Mouse (Mus musculus): ENCODE measurements around the gene Sap18. TPM values are rescaled to one million over a fixed set of nuclear protein-coding genes. Genes with fewer than 3 reads are reported as not detected.
"Not testable (repeated sequence)": the region's sequence is repeated elsewhere in the genome, so short reads cannot be mapped to it uniquely, and the experiment has no call there.

Gene Sap18
- polyA plus RNA-seq, 1 experiment, result 111 TPM

GRCm38 (mm10) chr14:57850330-57850729 lies 52.4 kb downstream of the Sap18 start:
- H3K4me3 ChIP-seq (ENCODE audit: insufficient read depth, poor library complexity, severe bottlenecking), result no peak overlapping the region
- H3K36me3 ChIP-seq (ENCODE audit: control insufficient read depth, insufficient read depth), result peaks cover 4% of the 10 kb centered on the region
- no peaks in the 10 kb centered on the region for H3K79me3 ChIP-seq (ENCODE audit: low read depth)
- no peak for TF ChIP-seq FOSL1 (IDR thresholded peaks at IDR 0.05; ENCODE audit: insufficient read depth, low read length, poor library complexity, severe bottlenecking)
- TF ChIP-seq USF1 (IDR thresholded peaks at IDR 0.05; ENCODE audit: low read depth), result no peak
- no peak for TF ChIP-seq MYOD1 (IDR thresholded peaks at IDR 0.05; ENCODE audit: control insufficient read depth, insufficient read length, low read depth)
- no peak for TF ChIP-seq CEBPB (IDR thresholded peaks at IDR 0.05; ENCODE audit: low read depth)
- no peak for TF ChIP-seq CTCF (IDR thresholded peaks at IDR 0.05; ENCODE audit: control insufficient read depth, insufficient read depth, insufficient read length)
- no peak for TF ChIP-seq MYOG (IDR thresholded peaks at IDR 0.05; ENCODE audit: control insufficient read depth, extremely low read depth, insufficient read length)
- H3K27me3 ChIP-seq (ENCODE audit: control insufficient read depth, insufficient read depth, insufficient read length), result no peaks in the 10 kb centered on the region
- no peak overlapping the region for H3ac ChIP-seq (ENCODE audit: control insufficient read depth, insufficient read length, low read depth)
- no peaks in the 10 kb centered on the region for H3K79me2 ChIP-seq (ENCODE audit: control insufficient read depth, insufficient read depth)

GRCm38 (mm10) chr14:57852961-57853360 lies 55.0 kb downstream of the Sap18 start:
- no peak overlapping the region for H3ac ChIP-seq (ENCODE audit: control insufficient read depth, insufficient read length, low read depth)

GRCm38 (mm10) chr14:57856037-57856436 lies 58.1 kb downstream of the Sap18 start:
- not testable (repeated sequence) for H3K4me3 ChIP-seq (ENCODE audit: insufficient read depth, poor library complexity, severe bottlenecking); H3K79me3 ChIP-seq (ENCODE audit: low read depth); H3K79me2 ChIP-seq (ENCODE audit: control insufficient read depth, insufficient read depth); H3K27me3 ChIP-seq (ENCODE audit: control insufficient read depth, insufficient read depth, insufficient read length); H3ac ChIP-seq (ENCODE audit: control insufficient read depth, insufficient read length, low read depth)
- H3K36me3 ChIP-seq (ENCODE audit: control insufficient read depth, insufficient read depth), result peaks cover 12% of the 10 kb centered on the region

More at GRCm38 (mm10) chr14:57852961-57853360, 55.0 kb downstream of the Sap18 start:
- TF ChIP-seq CTCF (IDR thresholded peaks at IDR 0.05; ENCODE audit: control insufficient read depth, insufficient read depth, insufficient read length) (no peak), MYOG (IDR thresholded peaks at IDR 0.05; ENCODE audit: control insufficient read depth, extremely low read depth, insufficient read length) (no peak), MAX (IDR thresholded peaks at IDR 0.05) (no peak), FOSL1 (IDR thresholded peaks at IDR 0.05; ENCODE audit: insufficient read depth, low read length, poor library complexity, severe bottlenecking) (no peak), CEBPB (IDR thresholded peaks at IDR 0.05; ENCODE audit: low read depth) (no peak), USF1 (IDR thresholded peaks at IDR 0.05; ENCODE audit: low read depth) (no peak), MYOD1 (IDR thresholded peaks at IDR 0.05; ENCODE audit: control insufficient read depth, insufficient read length, low read depth) (no peak)
- no peaks in the 10 kb centered on the region for H3K27me3 ChIP-seq (ENCODE audit: control insufficient read depth, insufficient read depth, insufficient read length)
- H3K36me3 ChIP-seq (ENCODE audit: control insufficient read depth, insufficient read depth), result peaks cover 12% of the 10 kb centered on the region
- H3K79me3 ChIP-seq (ENCODE audit: low read depth), result no peaks in the 10 kb centered on the region
- no peak overlapping the region for H3K4me3 ChIP-seq (ENCODE audit: insufficient read depth, poor library complexity, severe bottlenecking)
- H3K79me2 ChIP-seq (ENCODE audit: control insufficient read depth, insufficient read depth), result no peaks in the 10 kb centered on the region

Small RNA genes lying within 50 kb of the gene (microRNA-seq; reads per million reads assigned to microRNA genes)
- 0.24 reads per million for gene Mir3077 (ENCODE audit: borderline microRNAs expressed)

Other genes with a start within 250 kb of the Sap18 start
- 74.0 TPM for gene Eef1akmt1, start 226.6 kb upstream of the Sap18 start, polyA plus RNA-seq (2012; fragmentation: generic; extraction: Trizol)
- 5.3 TPM for gene Xpo4, start 132.8 kb upstream of the Sap18 start, polyA plus RNA-seq (2012; fragmentation: generic; extraction: Trizol)
- not detected for gene Gm49361, start 52.1 kb upstream of the Sap18 start, polyA plus RNA-seq (2012; fragmentation: generic; extraction: Trizol)
- gene Lats2, start 39.8 kb upstream of the Sap18 start, polyA plus RNA-seq (2012; fragmentation: generic; extraction: Trizol), result 15.6 TPM
- gene Ska3, start 28.0 kb downstream of the Sap18 start, polyA plus RNA-seq (2012; fragmentation: generic; extraction: Trizol), result 12.5 TPM
- gene Mrpl57, start 28.1 kb downstream of the Sap18 start, polyA plus RNA-seq (2012; fragmentation: generic; extraction: Trizol), result 137 TPM
- 8.0 TPM for gene Zdhhc20, start 92.1 kb downstream of the Sap18 start, polyA plus RNA-seq (2012; fragmentation: generic; extraction: Trizol)
- 33.2 TPM for gene Micu2, start 201.1 kb downstream of the Sap18 start, polyA plus RNA-seq (2012; fragmentation: generic; extraction: Trizol)

Measured in C2C12 (cell line).